Mouse (Mus musculus) lung, postnatal 25 days (tissue): ENCODE data around the gene Adcy6.

Experiments used
- DNase-seq: peaks from one replicate; pipeline ENCODE4 v3.0.0; 2022; ENCODE audit warnings: low spot score

Gene Adcy6

DNA sequence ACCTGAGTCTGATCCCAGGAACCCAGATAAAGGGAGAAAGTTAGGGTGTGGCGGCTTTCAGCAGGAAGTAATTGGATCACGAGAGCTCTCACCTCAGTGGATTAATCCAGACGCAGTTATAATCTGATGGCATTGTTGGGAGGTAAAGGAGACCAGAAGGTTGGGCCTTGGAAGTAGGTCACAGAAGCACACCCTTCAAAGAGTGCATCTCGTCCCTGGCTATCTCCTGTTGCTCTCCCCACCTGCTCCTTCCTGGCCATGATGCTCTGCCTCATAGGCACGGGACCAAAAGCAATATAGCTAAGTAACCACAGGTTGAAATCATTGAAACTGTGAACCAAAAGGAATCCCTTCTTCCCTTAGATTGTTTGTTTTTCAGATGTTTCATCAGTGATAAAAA, 52.7 kb downstream of the Adcy6 start:
- no peak for DNase-seq

DNA sequence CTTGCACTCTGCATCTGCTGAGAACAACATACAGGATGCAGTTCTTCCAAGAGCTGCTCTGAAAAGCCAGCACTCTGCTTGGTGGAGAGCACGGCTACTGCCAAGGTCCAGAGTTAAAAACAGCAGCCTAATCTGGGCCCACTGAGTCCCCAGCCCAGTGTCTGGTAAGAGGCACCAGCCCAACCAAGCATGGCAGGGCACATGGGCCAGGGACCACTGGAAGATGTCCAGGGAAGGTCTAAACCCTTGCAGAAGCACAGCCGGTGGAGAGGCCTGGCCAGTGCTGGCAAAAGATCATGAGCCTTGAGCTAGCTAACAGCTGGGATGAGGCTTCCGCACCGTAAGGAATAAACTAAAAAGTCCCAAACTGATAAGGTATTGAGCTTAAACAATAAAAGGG, 54.0 kb downstream of the Adcy6 start:
- DNase-seq = no peak

DNA sequence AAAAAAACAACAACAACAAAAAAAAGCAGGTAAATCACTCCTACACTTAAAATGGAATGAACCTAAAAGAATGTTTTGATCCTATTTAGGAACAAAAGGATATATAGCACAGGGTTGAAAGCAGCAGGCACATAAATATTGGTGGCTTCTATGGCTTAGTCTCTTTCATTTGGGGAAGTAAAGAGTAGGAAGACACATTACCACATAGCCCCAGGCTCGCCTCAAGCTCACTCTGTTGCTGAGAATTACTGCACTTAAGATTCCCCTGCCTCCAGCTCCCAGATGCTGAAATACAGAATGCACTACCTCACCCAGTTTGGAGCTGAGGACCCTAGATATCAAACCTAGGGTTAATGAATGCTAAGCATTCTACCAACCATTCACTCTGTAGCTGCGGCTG, 57.1 kb downstream of the Adcy6 start:
- no peak for DNase-seq

DNA sequence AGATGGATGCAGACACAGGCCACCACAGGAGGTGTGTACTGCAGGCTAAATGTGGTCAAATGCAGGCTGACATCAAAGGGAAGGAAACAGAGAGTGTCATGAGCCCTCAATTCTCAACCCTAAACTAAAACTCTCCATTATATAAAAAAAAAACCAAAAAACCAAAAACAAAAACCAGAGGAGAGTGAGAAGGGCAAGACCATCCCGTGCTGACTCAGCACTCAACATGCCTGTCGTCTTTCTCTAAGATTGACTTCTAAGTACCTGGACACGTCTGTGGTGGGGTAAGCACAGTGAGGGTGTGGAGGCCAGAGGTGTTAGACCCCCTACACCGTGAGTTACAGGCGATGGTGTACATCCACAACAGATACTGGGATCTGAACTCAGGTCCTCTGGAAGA, 63.0 kb downstream of the Adcy6 start:
- DNase-seq = no peak

DNA sequence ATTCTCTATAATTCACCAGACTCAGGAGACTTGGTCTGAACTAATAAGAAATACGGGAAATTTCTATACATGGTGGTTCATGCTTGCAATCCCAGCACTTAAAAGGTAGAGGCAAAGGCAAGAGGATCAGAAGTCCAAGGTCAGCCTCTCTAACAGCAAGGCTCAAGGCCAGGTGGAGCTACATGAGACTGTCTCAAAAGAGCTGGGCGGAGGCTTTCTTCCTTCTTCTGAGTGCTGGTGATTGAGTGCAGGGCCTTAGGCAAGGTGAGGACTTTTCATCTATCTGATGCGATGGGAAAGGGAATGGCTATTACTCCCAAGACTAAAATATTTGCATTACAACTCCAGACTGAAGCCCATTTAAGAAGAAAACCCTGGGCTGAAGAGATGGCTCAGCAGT, 64.7 kb downstream of the Adcy6 start:
- DNase-seq = no peak

DNA sequence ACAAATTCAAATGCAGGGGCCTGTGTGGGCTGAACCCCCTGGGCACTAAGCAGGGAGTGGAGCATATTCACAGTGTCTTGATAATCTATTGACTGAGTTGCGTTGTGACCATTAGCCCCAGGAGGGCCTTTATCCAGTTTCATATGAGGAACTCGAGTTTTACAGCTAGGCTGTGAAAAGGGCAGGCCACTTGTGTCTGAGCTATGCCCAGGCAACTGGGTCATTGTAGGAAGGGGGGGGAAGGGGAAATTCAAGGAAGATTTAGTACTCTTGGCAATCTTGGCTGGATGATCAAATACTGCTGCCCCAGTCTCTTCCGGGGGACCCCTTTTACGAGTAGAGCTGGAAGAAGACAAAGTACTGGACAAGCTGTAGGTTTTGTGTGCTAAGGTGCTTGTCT, 66.5 kb downstream of the Adcy6 start:
- DNase-seq = no peak

DNA sequence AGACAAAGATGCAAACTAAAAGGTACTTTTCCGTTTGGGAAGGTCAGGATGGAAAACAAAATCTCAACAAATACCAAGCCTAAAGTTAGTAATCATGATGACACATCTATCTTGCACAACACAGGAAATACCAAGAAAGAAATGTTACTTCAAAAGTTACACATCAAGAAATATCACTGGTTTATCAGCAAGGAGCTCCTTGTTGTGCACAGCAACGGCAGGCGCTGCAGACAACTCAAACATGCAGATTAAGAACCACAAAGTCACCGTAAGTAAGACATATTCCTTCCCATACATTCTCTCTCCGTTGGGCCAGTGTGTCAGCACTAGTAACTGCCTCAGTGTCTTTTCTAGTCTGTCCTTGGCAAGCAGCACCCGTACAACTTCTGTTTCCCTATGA, 68.8 kb downstream of the Adcy6 start:
- DNase-seq = no peak
